26 mouse cellular contexts compared by ENCODE assay signal in the genomic region with DNA sequence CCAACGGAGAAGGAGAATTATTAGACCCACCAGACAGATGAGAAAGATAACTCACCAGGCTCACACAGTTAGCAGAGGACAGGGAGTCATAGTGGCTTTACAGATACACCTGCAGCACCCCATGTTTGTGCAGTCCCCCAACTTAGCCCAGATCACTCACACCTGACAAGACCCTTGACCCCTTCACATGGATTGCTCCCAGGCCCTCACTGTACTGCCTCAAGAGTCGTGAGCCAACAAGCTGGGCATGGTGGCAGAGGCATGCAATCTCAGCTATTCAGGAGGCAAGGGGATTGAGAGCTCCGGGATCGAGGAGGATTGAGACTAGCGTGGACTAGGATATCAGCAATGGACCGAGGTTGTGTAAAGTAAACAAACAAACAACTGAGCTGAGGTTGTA. TPM values are rescaled to one million over a fixed set of nuclear protein-coding genes. Genes with fewer than 3 reads are reported as not detected.
DNase-seq lines count a peak whose midpoint lies in the region; ATAC-seq and TF ChIP-seq lines count a peak whose summit lies in the region.
"Had no signal": no experiment of that assay in that cellular context is flagged by ENCODE, and none has a peak within 500 bp of the region (broad histone marks: within the 10 kb centered on the region; RNA-seq: fewer than 3 reads in every experiment).

No protein-coding gene starts in this region.

- 65% methylated on average over 6 of the region's 6 CpGs for WGBS in cerebellum, adult 2 months
- 70% methylated on average over 6 of the region's 6 CpGs for WGBS in hindbrain, postnatal 0 days
- 73% methylated on average over 6 of the region's 6 CpGs for WGBS in hindbrain, embryonic 10.5 days
- 65% methylated on average over 6 of the region's 6 CpGs for WGBS in neural tube, embryonic 13.5 days
- WGBS in neural tube, embryonic 15.5 days: 63% methylated on average over 6 of the region's 6 CpGs
- WGBS in olfactory bulb, adult 2 months: 26% methylated on average over 6 of the region's 6 CpGs

- H3K36me3 ChIP-seq in hindbrain, postnatal 0 days (ENCODE audit: insufficient read depth, low read length): no peaks in the 10 kb centered on the region
- H3K36me3 ChIP-seq in hindbrain, embryonic 10.5 days: no peaks in the 10 kb centered on the region
- no peaks in the 10 kb centered on the region for H3K36me3 ChIP-seq in neural tube, embryonic 13.5 days
- H3K36me3 ChIP-seq in neural tube, embryonic 15.5 days: no peaks in the 10 kb centered on the region
- H3K36me3 ChIP-seq: embryonic facial prominence, embryonic 15.5 days; forebrain, embryonic 10.5 days; forebrain, embryonic 15.5 days; heart, embryonic 10.5 days; intestine, embryonic 15.5 days had no signal

- no peak overlapping the region for H3K9ac ChIP-seq in hindbrain, postnatal 0 days (replicated peaks; ENCODE audit: low read length)
- peak overlapping the region; percentile 31; the same call in 1 of the 2 replicates for H3K9ac ChIP-seq in neural tube, embryonic 13.5 days
- H3K9ac ChIP-seq in neural tube, embryonic 15.5 days (replicated peaks): no peak overlapping the region
- H3K9ac ChIP-seq: embryonic facial prominence, embryonic 15.5 days; forebrain, embryonic 15.5 days; intestine, embryonic 15.5 days had no signal

- no peak for TF ChIP-seq POLR2A in cerebellum, adult 2 months (IDR thresholded peaks at IDR 0.05; ENCODE audit: borderline replicate concordance, insufficient read depth, low read length)
- TF ChIP-seq POLR2A in olfactory bulb, adult 2 months (IDR thresholded peaks at IDR 0.05; ENCODE audit: insufficient read depth, low read depth, low read length): no peak

- peaks cover 48% of the 10 kb centered on the region for H3K4me1 ChIP-seq in cerebellum, adult 2 months (ENCODE audit: control insufficient read depth, insufficient read depth, low read length)
- peaks cover 19% of the 10 kb centered on the region for H3K4me1 ChIP-seq in hindbrain, postnatal 0 days (ENCODE audit: insufficient read depth, low read length)
- H3K4me1 ChIP-seq in hindbrain, embryonic 10.5 days (replicated peaks): peaks cover 41% of the 10 kb centered on the region
- peaks cover 66% of the 10 kb centered on the region for H3K4me1 ChIP-seq in neural tube, embryonic 13.5 days (replicated peaks)
- H3K4me1 ChIP-seq in neural tube, embryonic 15.5 days: peaks cover 71% of the 10 kb centered on the region
- H3K4me1 ChIP-seq in olfactory bulb, adult 2 months (ENCODE audit: control insufficient read depth, insufficient read depth, low read length): peaks cover 52% of the 10 kb centered on the region

- no peaks in the 10 kb centered on the region for H3K27me3 ChIP-seq in cerebellum, adult 2 months (ENCODE audit: control insufficient read depth, insufficient read depth, low read length)
- no peaks in the 10 kb centered on the region for H3K27me3 ChIP-seq in hindbrain, postnatal 0 days (ENCODE audit: insufficient read depth, low read length)
- H3K27me3 ChIP-seq in hindbrain, embryonic 10.5 days (ENCODE audit: insufficient read depth, poor library complexity, severe bottlenecking): peaks cover 86% of the 10 kb centered on the region
- H3K27me3 ChIP-seq in neural tube, embryonic 13.5 days: peaks cover 29% of the 10 kb centered on the region
- H3K27me3 ChIP-seq in neural tube, embryonic 15.5 days (replicated peaks): peaks cover 4% of the 10 kb centered on the region; the same call in 1 of the 2 replicates

- peak; percentile 53 for DNase-seq in cerebellum, adult 9-11 months
- no peak for DNase-seq in cerebellum, adult 2 months
- DNase-seq in hindbrain, postnatal 0 days (ENCODE audit: low spot score): no peak
- no peak for DNase-seq in hindbrain, embryonic 10.5 days (ENCODE audit: low spot score)
- DNase-seq in T-cell, adult 2 months (ENCODE audit: low spot score): no peak
- DNase-seq: adrenal gland, adult 8-10 months; embryo, embryonic 11 days; gastrocnemius, postnatal 10 days; heart, adult 18-20 months; heart, postnatal 10 days; heart, postnatal 4 days had no signal

- no peak for ATAC-seq in hindbrain, postnatal 0 days
- no peak for ATAC-seq in neural tube, embryonic 13.5 days (ENCODE audit: low read depth)
- no peak for ATAC-seq in neural tube, embryonic 15.5 days (ENCODE audit: low FRiP score)
- ATAC-seq: forebrain, embryonic 15.5 days; intestine, embryonic 15.5 days had no signal

- no peak overlapping the region for H3K4me2 ChIP-seq in hindbrain, postnatal 0 days (ENCODE audit: low read depth, low read length)
- no peak overlapping the region for H3K4me2 ChIP-seq in neural tube, embryonic 13.5 days
- H3K4me2 ChIP-seq in neural tube, embryonic 15.5 days: no peak overlapping the region
- H3K4me2 ChIP-seq: embryonic facial prominence, embryonic 15.5 days; forebrain, embryonic 15.5 days; intestine, embryonic 15.5 days had no signal

- no peaks in the 10 kb centered on the region for H3K9me3 ChIP-seq in hindbrain, postnatal 0 days (ENCODE audit: low read length)
- no peaks in the 10 kb centered on the region for H3K9me3 ChIP-seq in hindbrain, embryonic 10.5 days
- H3K9me3 ChIP-seq in neural tube, embryonic 13.5 days: no peaks in the 10 kb centered on the region
- H3K9me3 ChIP-seq in neural tube, embryonic 15.5 days (replicated peaks): no peaks in the 10 kb centered on the region
- H3K9me3 ChIP-seq: embryonic facial prominence, embryonic 15.5 days; forebrain, embryonic 10.5 days; forebrain, embryonic 15.5 days; heart, embryonic 10.5 days; intestine, embryonic 15.5 days had no signal

- TF ChIP-seq CTCF in cerebellum, adult 2 months (IDR thresholded peaks at IDR 0.05; ENCODE audit: borderline replicate concordance, insufficient read depth, low read depth, low read length): no peak
- no peak for TF ChIP-seq CTCF in hindbrain, postnatal 0 days (IDR thresholded peaks at IDR 0.05; ENCODE audit: low read depth)
- no peak for TF ChIP-seq CTCF in olfactory bulb, adult 2 months (IDR thresholded peaks at IDR 0.05; ENCODE audit: insufficient read depth, low read depth, low read length)

- H3K4me3 ChIP-seq in cerebellum, adult 2 months (replicated peaks; ENCODE audit: insufficient read depth, low read depth, low read length): no peak overlapping the region
- no peak overlapping the region for H3K4me3 ChIP-seq in hindbrain, postnatal 0 days (ENCODE audit: low read length)
- H3K4me3 ChIP-seq in hindbrain, embryonic 10.5 days: no peak overlapping the region
- H3K4me3 ChIP-seq in neural tube, embryonic 13.5 days: no peak overlapping the region
- H3K4me3 ChIP-seq in neural tube, embryonic 15.5 days (replicated peaks): no peak overlapping the region
- no peak overlapping the region for H3K4me3 ChIP-seq in olfactory bulb, adult 2 months (ENCODE audit: insufficient read depth, low read depth, low read length)
- H3K4me3 ChIP-seq: embryonic facial prominence, embryonic 15.5 days; erythroblast, embryonic 14.5 days; forebrain, embryonic 10.5 days; forebrain, embryonic 15.5 days; heart, embryonic 10.5 days; intestine, embryonic 15.5 days had no signal

- no peak overlapping the region for H3K27ac ChIP-seq in cerebellum, adult 2 months (ENCODE audit: insufficient read depth, low read length)
- H3K27ac ChIP-seq in hindbrain, postnatal 0 days: peak overlapping the region; percentile 92; the same call in 1 of the 2 replicates
- H3K27ac ChIP-seq in hindbrain, embryonic 10.5 days: no peak overlapping the region
- H3K27ac ChIP-seq in neural tube, embryonic 13.5 days (replicated peaks): 0 out of 2 replicates have a peak overlapping the region, but pooled peaks have one; percentile 52
- no peak overlapping the region for H3K27ac ChIP-seq in neural tube, embryonic 15.5 days (replicated peaks)
- peak overlapping the region; percentile 100 for H3K27ac ChIP-seq in olfactory bulb, adult 2 months (ENCODE audit: insufficient read depth, low read depth, low read length)
- H3K27ac ChIP-seq: embryonic facial prominence, embryonic 15.5 days; forebrain, embryonic 10.5 days; heart, embryonic 10.5 days; intestine, embryonic 15.5 days had no signal

RNA-seq across cellular contexts. Expression of gene Gprin1, which starts 4.1 kb away (rescaled TPM):
- polyA plus RNA-seq in cerebellum, adult 2 months (2012; rRNA removed): 41.4 and 45.4 TPM in 2 replicates
- 146 and 153 TPM in 2 replicates for total RNA-seq in hindbrain, postnatal 0 days (2014; rRNA removed)
- 18.3 and 19.9 TPM in 2 replicates for polyA plus RNA-seq in hindbrain, postnatal 0 days (2015; fragmentation: Nextera tagmentation; extraction: Ambion mirVana)
- polyA plus RNA-seq in hindbrain, embryonic 10.5 days (2016; fragmentation: Nextera tagmentation; extraction: Ambion mirVana): 1.2 and 2.5 TPM in 2 replicates
- 12.2 and 17.5 TPM in 2 replicates for polyA plus RNA-seq in neural tube, embryonic 13.5 days (2015; fragmentation: Nextera tagmentation; extraction: Ambion mirVana)
- polyA plus RNA-seq in neural tube, embryonic 15.5 days (2015; fragmentation: Nextera tagmentation; extraction: Ambion mirVana): 10.3 and 21.6 TPM in 2 replicates
- not detected in 2 replicates for polyA plus RNA-seq in olfactory bulb, adult 2 months (2012; ENCODE audit: insufficient read depth, insufficient read length, low replicate concordance, missing spikeins)
- total RNA-seq: heart, adult 18-20 months had no signal
- polyA plus RNA-seq: erythroblast, embryonic 14.5 days had no signal

RNA-seq across cellular contexts. Expression of gene Sncb, which starts 12.7 kb away (rescaled TPM):
- polyA plus RNA-seq in cerebellum, adult 2 months (2012; rRNA removed): 851 and 853 TPM in 2 replicates
- 96.8 and 111 TPM in 2 replicates for total RNA-seq in hindbrain, postnatal 0 days (2014; rRNA removed)
- polyA plus RNA-seq in hindbrain, postnatal 0 days (2015; fragmentation: Nextera tagmentation; extraction: Ambion mirVana): 202 and 222 TPM in 2 replicates
- polyA plus RNA-seq in hindbrain, embryonic 10.5 days (2016; fragmentation: Nextera tagmentation; extraction: Ambion mirVana): 2.3 and 2.4 TPM in 2 replicates
- 21.1 and 21.6 TPM in 2 replicates for polyA plus RNA-seq in neural tube, embryonic 13.5 days (2015; fragmentation: Nextera tagmentation; extraction: Ambion mirVana)
- 110 and 122 TPM in 2 replicates for polyA plus RNA-seq in neural tube, embryonic 15.5 days (2015; fragmentation: Nextera tagmentation; extraction: Ambion mirVana)
- polyA plus RNA-seq in olfactory bulb, adult 2 months (2012; ENCODE audit: insufficient read depth, insufficient read length, low replicate concordance, missing spikeins): not detected in 2 replicates
- total RNA-seq: ES-E14; heart, adult 18-20 months; heart, postnatal 10 days; heart, postnatal 4 days had no signal
- polyA plus RNA-seq: erythroblast, embryonic 14.5 days; heart, embryonic 14.5 days had no signal

RNA-seq across cellular contexts. Expression of gene Eif4e1b, which starts 30.1 kb away (rescaled TPM):
- polyA plus RNA-seq in cerebellum, adult 2 months (2012; rRNA removed): not detected in 2 replicates
- not detected in 2 replicates for total RNA-seq in hindbrain, postnatal 0 days (2014; rRNA removed)
- polyA plus RNA-seq in hindbrain, postnatal 0 days (2015; fragmentation: Nextera tagmentation; extraction: Ambion mirVana): not detected in 2 replicates
- polyA plus RNA-seq in hindbrain, embryonic 10.5 days (2016; fragmentation: Nextera tagmentation; extraction: Ambion mirVana): not detected in 2 replicates
- polyA plus RNA-seq in neural tube, embryonic 13.5 days (2015; fragmentation: Nextera tagmentation; extraction: Ambion mirVana): not detected in 2 replicates
- polyA plus RNA-seq in neural tube, embryonic 15.5 days (2015; fragmentation: Nextera tagmentation; extraction: Ambion mirVana): not detected in 2 replicates
- not detected in 2 replicates for polyA plus RNA-seq in olfactory bulb, adult 2 months (2012; ENCODE audit: insufficient read depth, insufficient read length, low replicate concordance, missing spikeins)
- total RNA-seq: adrenal gland, adult 8-10 months; adrenal gland, postnatal 36 days; gastrocnemius, postnatal 10 days; gastrocnemius, postnatal 4 days; heart, adult 18-20 months; heart, postnatal 10 days; heart, postnatal 4 days had no signal
- polyA plus RNA-seq: embryonic facial prominence, embryonic 11.5 days; embryonic facial prominence, embryonic 15.5 days; erythroblast, embryonic 14.5 days; forebrain, embryonic 10.5 days; forebrain, embryonic 15.5 days; frontal cortex, adult 2 months; heart, embryonic 10.5 days; heart, embryonic 14.5 days; intestine, embryonic 15.5 days had no signal

RNA-seq across cellular contexts. Expression of gene Tspan17, which starts 35.4 kb away (rescaled TPM):
- polyA plus RNA-seq in cerebellum, adult 2 months (2012; rRNA removed): 87.9 and 89.8 TPM in 2 replicates
- total RNA-seq in hindbrain, postnatal 0 days (2014; rRNA removed): 53.2 and 60.5 TPM in 2 replicates
- polyA plus RNA-seq in hindbrain, postnatal 0 days (2015; fragmentation: Nextera tagmentation; extraction: Ambion mirVana): 143 and 153 TPM in 2 replicates
- polyA plus RNA-seq in hindbrain, embryonic 10.5 days (2016; fragmentation: Nextera tagmentation; extraction: Ambion mirVana): 12.3 and 26.5 TPM in 2 replicates
- polyA plus RNA-seq in neural tube, embryonic 13.5 days (2015; fragmentation: Nextera tagmentation; extraction: Ambion mirVana): 69.2 and 80.8 TPM in 2 replicates
- polyA plus RNA-seq in neural tube, embryonic 15.5 days (2015; fragmentation: Nextera tagmentation; extraction: Ambion mirVana): 112 and 137 TPM in 2 replicates
- polyA plus RNA-seq in olfactory bulb, adult 2 months (2012; ENCODE audit: insufficient read depth, insufficient read length, low replicate concordance, missing spikeins): not detected in 2 replicates
- polyA plus RNA-seq: erythroblast, embryonic 14.5 days had no signal

RNA-seq across cellular contexts. Expression of gene Cdhr2, which starts 52.5 kb away (rescaled TPM):
- polyA plus RNA-seq in cerebellum, adult 2 months (2012; rRNA removed): 0.16 and 0.23 TPM in 2 replicates
- 0.22 and 0.37 TPM in 2 replicates for total RNA-seq in hindbrain, postnatal 0 days (2014; rRNA removed)
- polyA plus RNA-seq in hindbrain, postnatal 0 days (2015; fragmentation: Nextera tagmentation; extraction: Ambion mirVana): 0.35 and 0.41 TPM in 2 replicates
- polyA plus RNA-seq in hindbrain, embryonic 10.5 days (2016; fragmentation: Nextera tagmentation; extraction: Ambion mirVana): 0.07 and 0.15 TPM in 2 replicates
- 0.06 and 0.07 TPM in 2 replicates for polyA plus RNA-seq in neural tube, embryonic 13.5 days (2015; fragmentation: Nextera tagmentation; extraction: Ambion mirVana)
- 0.22 and 1.4 TPM in 2 replicates for polyA plus RNA-seq in neural tube, embryonic 15.5 days (2015; fragmentation: Nextera tagmentation; extraction: Ambion mirVana)
- polyA plus RNA-seq in olfactory bulb, adult 2 months (2012; ENCODE audit: insufficient read depth, insufficient read length, low replicate concordance, missing spikeins): not detected in 2 replicates
- total RNA-seq: adrenal gland, adult 8-10 months; adrenal gland, postnatal 36 days; heart, adult 18-20 months; heart, postnatal 10 days; heart, postnatal 4 days had no signal
- polyA plus RNA-seq: embryonic facial prominence, embryonic 11.5 days; embryonic facial prominence, embryonic 15.5 days; erythroblast, embryonic 14.5 days; heart, embryonic 14.5 days had no signal

Comparison
In these comparisons a context has a peak if more than half of its experiments do, and no peak if none do; other contexts are left out.
1. H3K27ac ChIP-seq: peak in hindbrain, postnatal 0 days (single experiment), neural tube, embryonic 13.5 days (single experiment) and olfactory bulb, adult 2 months (single experiment); none in cerebellum, adult 2 months (single experiment), hindbrain, embryonic 10.5 days (single experiment) and neural tube, embryonic 15.5 days (single experiment).